Mouse (Mus musculus): Measurements from ENCODE around the gene Foxm1.

The Foxm1 gene

DNA sequence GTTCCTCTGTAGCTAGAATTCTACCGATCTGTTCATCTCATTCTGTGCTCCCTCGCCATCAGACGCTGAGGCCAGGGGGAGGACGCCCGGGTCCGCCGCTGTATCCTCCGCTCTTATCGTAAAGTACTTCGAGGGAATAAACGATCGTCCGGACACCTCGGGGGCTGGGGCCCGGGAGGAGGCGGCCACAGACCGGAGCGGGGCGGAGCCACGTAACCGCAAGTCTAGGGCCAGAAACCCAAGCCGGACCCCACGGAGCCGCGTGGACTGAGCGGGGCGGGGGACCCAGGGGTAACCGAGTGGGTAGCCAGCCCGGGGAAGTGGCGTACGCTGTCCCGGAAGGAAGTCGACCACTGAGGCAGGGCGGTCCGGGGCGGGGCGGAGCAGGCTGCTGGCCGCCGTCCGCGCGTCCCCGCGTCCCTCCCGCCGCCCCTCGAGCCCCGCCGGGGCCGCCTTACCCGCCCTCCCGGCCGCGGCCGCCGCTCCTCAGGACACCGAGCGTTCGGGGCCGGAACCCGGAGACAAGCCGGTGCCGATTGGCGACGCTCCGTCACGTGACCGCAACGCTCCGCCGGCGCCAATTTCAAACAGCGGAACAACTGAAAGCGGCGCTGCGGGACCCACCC, at the start of gene Foxm1, which contains the start of gene Rhno1:
TSS of gene Foxm1 (plus strand) at position 587 of the 626 bp plus-strand sequence.
TSS of gene Rhno1 (minus strand) at position 531 of the 626 bp plus-strand sequence.
- DNase-seq, result peak; percentile 84

GRCm38 (mm10) chr6:128314796-128315195, 48.0 kb upstream of the Foxm1 start:
- no peak for DNase-seq

GRCm38 (mm10) chr6:128315597-128315996, 47.2 kb upstream of the Foxm1 start:
- no peak for DNase-seq

DNA sequence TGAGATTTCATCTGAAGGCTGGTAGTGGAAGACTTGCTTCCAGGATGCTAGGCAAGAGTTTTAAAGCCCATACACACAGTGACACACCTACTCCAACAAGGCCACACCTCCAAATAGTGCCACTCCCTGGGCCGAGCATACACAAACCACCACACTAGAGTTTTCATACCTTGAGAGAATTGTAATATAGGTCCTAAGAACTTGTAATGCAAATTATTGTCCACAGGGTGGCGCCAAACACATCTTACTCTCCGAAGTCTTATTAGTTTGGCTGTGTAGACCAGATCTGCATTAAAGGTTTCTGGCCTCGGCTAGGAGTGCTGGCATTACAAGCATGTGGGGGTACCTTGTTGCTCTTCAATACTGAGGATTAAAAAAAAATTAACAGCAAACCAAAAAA, 44.5 kb upstream of the Foxm1 start:
- DNase-seq, result peak; percentile 57

- DNase-seq, result peak; percentile 80
Measured at GRCm38 (mm10) chr6:128334397-128335124, 28.2 kb upstream of the Foxm1 start.

DNA sequence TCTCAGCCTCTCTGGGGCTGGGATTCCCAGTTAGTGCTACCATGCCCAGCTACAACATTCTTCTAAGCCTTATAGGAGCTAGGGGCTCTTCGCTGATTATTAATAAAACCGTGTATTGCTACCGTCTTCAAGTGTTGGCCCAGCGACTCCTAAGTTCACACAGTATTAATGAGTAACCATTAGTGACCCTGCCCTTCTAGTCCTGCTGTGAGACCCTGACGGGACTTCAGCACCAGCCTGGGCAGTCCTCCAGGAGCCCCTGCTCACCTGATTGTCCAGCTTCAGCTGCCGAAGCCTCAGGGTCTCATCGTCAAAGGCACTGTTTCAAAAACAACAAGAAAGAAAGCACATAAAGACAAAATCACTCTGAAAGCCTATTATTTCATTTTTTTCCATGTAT, 25.3 kb upstream of the Foxm1 start:
- no peak for DNase-seq

- DNase-seq, result no peak
Measured at GRCm38 (mm10) chr6:128338876-128339275, 23.9 kb upstream of the Foxm1 start.

DNA sequence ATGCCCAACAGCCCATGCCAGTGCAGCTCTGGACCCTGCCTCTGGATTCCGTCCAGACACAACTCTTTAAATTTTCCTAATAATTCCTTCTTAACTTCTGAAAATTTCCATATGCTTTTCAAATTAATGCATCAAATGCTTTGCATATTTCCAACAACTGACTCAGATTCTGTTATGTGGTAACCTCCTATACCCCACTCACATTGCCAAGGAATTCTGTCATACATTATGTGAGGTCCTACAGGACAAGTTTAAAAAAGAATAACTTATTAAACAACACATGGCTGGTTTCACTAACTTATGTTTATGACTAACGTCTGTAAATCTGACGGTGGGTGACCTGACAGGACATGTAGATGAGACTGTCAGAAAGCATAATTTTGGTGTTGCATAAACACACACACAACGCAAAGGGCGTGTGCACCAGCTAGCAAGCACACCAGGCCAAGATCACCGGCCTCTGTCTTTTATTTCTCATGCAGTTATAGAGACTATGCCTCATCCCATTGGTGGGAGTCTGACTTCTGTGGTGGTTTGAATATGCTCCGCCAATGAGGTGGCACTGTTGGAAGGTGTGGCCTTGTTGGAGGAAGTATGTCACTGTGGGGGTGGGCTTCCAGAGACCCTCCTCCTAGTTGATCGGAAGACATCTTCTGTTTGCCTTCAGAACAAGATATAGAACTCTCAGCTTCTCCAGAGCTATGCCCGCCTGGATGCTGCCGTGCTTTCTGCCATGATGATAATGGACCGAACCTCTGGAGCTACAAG, 20.6 kb upstream of the Foxm1 start:
- DNase-seq, result no peak

- DNase-seq, result no peak
Measured at GRCm38 (mm10) chr6:128345623-128346022, 17.1 kb upstream of the Foxm1 start.

DNA sequence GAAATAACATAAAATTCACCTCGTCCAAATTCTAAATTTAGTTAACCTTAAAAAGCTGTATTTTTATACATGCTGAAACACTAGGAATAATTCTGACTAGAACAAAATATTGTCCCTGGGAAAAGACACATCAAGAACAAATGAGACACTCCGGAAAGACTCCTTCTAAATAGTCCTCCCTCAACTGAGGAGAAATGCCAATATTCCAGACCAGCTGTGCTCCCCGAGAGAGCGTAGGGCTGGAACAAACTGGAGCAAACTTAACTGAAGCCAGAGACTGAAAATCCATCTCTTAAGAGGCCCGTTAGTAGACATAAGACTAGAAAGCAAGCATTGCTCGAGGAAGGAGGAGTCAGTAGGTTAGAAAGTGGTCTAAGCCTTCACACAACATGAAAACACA, 16.0 kb upstream of the Foxm1 start:
- DNase-seq, result no peak

- DNase-seq, result peak; percentile 12
Measured at GRCm38 (mm10) chr6:128349711-128350110, 13.1 kb upstream of the Foxm1 start.

DNA sequence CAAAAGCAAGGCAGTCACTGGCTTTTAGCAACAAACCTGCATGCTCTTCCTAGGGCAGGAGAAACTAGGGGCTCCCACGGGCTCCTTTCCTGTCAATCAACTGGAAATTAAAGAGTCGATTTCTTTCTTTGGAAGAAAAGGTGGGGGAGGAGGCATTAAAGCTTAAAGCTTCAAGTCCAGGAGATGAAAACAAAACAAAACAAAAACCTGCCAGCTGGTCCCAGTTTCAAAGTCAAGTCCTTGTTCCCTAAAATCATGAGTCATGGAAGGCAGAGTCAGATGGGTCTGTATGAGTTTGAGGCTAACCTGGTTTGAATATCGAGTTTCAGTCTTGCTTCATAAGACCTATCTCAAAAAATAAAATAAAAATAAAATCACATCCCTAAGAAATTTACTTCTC, 8.6 kb upstream of the Foxm1 start:
- DNase-seq, result no peak

DNA sequence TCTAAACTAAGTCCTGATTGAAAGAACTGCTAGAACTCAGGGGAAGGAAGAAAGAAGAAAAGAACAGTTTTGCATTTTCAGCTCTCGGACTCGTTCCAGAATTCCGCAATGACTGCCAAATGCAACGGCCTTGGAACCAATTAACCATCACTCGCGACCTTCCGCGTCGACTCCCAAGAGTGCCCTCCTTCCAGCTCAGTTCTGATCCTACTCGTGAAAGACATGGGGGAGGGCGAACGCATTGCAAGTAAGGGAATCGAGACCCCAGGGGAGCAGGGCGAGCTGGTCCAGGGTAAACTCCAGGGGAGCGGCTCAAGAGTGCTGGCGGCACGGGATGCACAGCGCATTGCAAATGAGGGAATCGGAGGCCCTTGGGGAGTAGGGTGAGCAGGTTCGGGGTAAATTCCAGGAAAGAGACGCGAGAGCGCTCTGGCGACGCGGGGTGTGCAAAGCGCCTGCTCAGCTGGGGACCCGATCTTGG, 7.5 kb upstream of the Foxm1 start:
- DNase-seq, result peak; percentile 42

GRCm38 (mm10) chr6:128355726-128356416, 6.9 kb upstream of the Foxm1 start, which contains the start of gene Tulp3:
Gene Tulp3 (minus strand): TSS chr6:128355851.
- peak; percentile 99 for DNase-seq

DNA sequence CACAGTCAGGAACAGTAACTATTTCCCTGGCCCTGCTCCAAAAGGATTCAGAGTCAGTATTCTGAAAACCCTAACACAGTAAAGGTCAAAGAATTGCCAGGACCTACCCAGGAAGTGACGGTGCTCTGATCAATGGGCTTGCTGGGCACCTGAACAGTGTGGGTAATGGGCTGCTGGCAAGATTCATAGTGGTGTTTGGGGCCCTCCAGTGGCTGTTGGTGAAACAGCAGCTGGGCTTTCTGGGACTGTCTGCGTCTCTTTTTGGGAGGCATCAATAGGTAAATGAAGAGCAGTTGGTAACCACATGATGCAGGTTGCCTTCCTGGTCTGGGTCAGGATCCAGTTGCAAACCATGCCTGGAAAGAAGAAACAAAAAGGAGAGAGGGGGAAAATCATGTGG, 3.8 kb upstream of the Foxm1 start:
- peak; percentile 69 for DNase-seq

GRCm38 (mm10) chr6:128361901-128362300, 866 bp upstream of the Foxm1 start:
- no peak for DNase-seq

DNA sequence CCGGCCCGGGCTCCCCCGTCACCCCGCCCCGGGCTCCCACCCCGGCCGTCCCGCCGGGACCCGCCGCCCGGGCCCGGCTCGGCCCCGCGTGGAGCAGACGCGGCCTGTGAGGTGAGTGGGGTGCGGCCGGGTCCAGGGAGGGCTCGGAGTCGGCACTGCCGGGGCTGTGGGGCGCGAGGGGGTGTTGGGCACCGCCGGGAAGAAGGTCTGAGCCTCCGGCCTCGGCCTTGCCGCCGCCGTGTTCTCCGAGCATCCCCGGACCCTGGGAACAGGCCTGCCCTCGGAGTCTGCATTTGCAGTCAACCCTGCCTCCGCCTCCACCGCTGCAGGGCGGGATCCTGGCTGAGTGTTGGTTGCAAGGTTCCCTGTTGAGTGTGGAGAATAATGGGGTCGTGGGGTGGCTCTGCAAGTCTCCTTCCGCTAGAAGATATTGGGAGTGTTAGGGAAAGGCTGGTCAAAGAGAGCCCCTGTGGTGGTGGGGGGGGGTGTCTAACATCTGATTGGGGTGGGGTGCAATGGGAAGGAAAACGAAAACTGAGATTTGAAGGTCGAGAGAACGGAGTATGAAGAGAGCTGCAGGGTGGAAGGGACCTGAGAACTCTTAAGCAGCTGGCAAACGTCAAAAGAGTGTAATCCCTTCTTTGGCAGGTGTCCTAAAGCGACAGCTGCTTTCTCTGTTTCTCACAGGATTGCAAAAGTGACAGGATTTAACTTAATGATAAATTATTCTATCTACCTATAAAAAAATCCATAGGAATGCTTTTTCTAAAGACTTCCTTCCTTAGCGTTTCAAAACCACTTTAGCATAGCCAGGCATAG, 449 bp downstream of the Foxm1 start:
- DNase-seq, result no peak

DNA sequence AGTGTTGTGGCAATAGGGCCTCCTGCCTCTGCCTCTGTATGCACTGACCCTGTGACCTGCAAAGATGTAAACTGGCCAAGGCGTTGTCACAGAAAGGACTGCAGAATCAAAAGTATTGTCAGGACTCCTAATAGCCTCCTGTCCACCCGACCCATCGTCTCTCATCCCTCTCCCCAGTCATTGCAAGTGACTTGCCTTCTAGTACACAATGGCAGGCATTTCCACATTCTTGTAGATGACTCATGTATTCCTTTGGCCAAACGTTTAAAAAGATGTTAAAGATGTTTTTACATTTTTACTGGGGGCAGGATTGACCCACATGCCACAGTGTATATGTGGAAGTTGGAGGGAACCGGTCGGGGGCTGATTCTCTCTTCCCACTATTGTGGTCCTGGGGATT, 2.0 kb downstream of the Foxm1 start:
- DNase-seq, result no peak

GRCm38 (mm10) chr6:128366466-128366865, 3.7 kb downstream of the Foxm1 start:
- DNase-seq, result no peak

- DNase-seq, result no peak
Measured at GRCm38 (mm10) chr6:128370040-128370439, 7.3 kb downstream of the Foxm1 start.

- DNase-seq, result no peak
Measured at GRCm38 (mm10) chr6:128375192-128375591, 12.4 kb downstream of the Foxm1 start, which contains the start of the genes Tex52 and Gm44596. Gene Tex52 (plus strand): TSS chr6:128375456. Gene Gm44596 (plus strand): TSS chr6:128375503.
